Mouse (Mus musculus) liver, adult 2 months (tissue): Measurements from ENCODE around the gene Cln5. TPM values are rescaled to one million over a fixed set of nuclear protein-coding genes. Genes with fewer than 3 reads are reported as not detected.

Source experiments
- DNase-seq: peaks from one replicate; pipeline ENCODE4 v3.0.0-alpha.2; 2011; ENCODE audit warnings: low read depth, low spot score; ENCODE audit errors: extremely low read depth
- H3K27ac ChIP-seq: fragments of 200-500 bp; replicated peaks from 2 replicates; pipeline ENCODE4 v1.5.1; 2012; ENCODE audit warnings: low read depth, mild to moderate bottlenecking, control low read depth, inconsistent platforms, low read length; ENCODE audit not compliant: insufficient read depth
- H3K27me3 ChIP-seq: fragments of 200-500 bp; 2 replicates; pipeline ENCODE4 v1.6.1; 2012; ENCODE audit warnings: mild to moderate bottlenecking, moderate library complexity, low read length, inconsistent platforms; ENCODE audit not compliant: control insufficient read depth, insufficient read depth
- H3K36me3 ChIP-seq: fragments of 200-500 bp; 2 replicates; pipeline ENCODE4 v1.6.1; 2012; ENCODE audit warnings: low read length, inconsistent platforms; ENCODE audit not compliant: control insufficient read depth, insufficient read depth
- H3K4me1 ChIP-seq: fragments of 200-500 bp; 2 replicates; pipeline ENCODE4 v1.6.1; 2011; ENCODE audit warnings: low read length; ENCODE audit not compliant: control insufficient read depth, insufficient read depth
- H3K4me3 ChIP-seq: fragments of 200-500 bp; 2 replicates; pipeline ENCODE4 v1.5.1; 2011; ENCODE audit warnings: low read depth, mild to moderate bottlenecking, control low read depth, low read length, moderate library complexity; ENCODE audit not compliant: insufficient read depth
- H3K79me2 ChIP-seq: fragments of 200-500 bp; 2 replicates; pipeline ENCODE4 v1.6.1; 2012; ENCODE audit warnings: inconsistent platforms, mild to moderate bottlenecking, low read length, moderate library complexity; ENCODE audit not compliant: control insufficient read depth, insufficient read depth
- H3K9ac ChIP-seq: fragments of 200-500 bp; 2 replicates; pipeline ENCODE4 v1.6.1; 2012; ENCODE audit warnings: low read depth, mild to moderate bottlenecking, control low read depth, inconsistent platforms, low read length
- CTCF ChIP-seq: fragments of 200-500 bp; IDR thresholded peaks from 2 replicates; pipeline ENCODE4 v1.5.1; 2011; ENCODE audit warnings: low read depth, low read length, control low read depth
- POLR2A ChIP-seq: fragments of 200-500 bp; IDR thresholded peaks from 2 replicates; pipeline ENCODE4 v1.6.1; 2011; ENCODE audit warnings: low read length, control low read depth; ENCODE audit not compliant: insufficient read depth; ENCODE audit errors: extremely low read depth
- WGBS: fragments of 180-500 bp; shearing (Covaris S2); methylation state at CpG from one replicate; pipeline ENCODE4 v1.1.7; 2018; 5-methylcytosine and 5-hydroxymethylcytosine counted together
- polyA plus RNA-seq: library from polyadenylated mRNA; depleted of rRNA; stranded (reverse); fragments of >200 nt; gene quantifications from 2 replicates; pipeline ENCODE4 v1.2.3, GENCODE M21; 2012
- total RNA-seq: library from RNA; depleted of rRNA; stranded (reverse); fragments of >200 nt; gene quantifications from 2 replicates; pipeline ENCODE4 v1.2.3, GENCODE M21; 2014

Cln5 gene
- total and polyA plus RNA-seq, 2 experiments = 17.2 to 30.3 TPM

DNA sequence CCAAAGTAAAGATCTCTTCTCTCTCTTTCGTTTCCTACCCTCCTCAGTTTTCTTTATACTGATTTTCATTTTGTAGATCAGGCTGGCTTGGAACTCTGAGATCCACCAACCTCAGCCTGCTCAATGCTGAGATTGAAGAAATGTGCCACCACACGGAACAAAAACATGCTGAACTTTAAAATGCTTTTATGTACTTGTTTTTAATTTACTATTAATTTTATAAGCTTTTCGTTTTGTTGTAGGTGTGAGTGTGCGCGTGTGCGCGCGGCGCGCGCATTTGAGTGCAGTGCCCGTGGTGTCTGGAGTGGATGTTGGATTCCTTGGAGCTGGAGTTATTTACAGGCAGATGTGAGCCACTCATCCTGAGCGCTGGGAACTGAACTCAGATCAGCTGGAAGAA lies 30.3 kb downstream of the Cln5 start:
- H3K27me3 ChIP-seq = no peaks in the 10 kb centered on the region
- H3K4me3 ChIP-seq = no peak overlapping the region
- H3K27ac ChIP-seq = no peak overlapping the region
- H3K9ac ChIP-seq = no peak overlapping the region
- peaks cover 15% of the 10 kb centered on the region for H3K4me1 ChIP-seq
- no peak for DNase-seq
- peaks cover 13% of the 10 kb centered on the region for H3K79me2 ChIP-seq
- peaks cover 2% of the 10 kb centered on the region; the same call in 1 of the 2 replicates for H3K36me3 ChIP-seq
- no peak for TF ChIP-seq POLR2A
- no peak for TF ChIP-seq CTCF
- 87% methylated on average over 13 of the region's 13 CpGs for WGBS

DNA sequence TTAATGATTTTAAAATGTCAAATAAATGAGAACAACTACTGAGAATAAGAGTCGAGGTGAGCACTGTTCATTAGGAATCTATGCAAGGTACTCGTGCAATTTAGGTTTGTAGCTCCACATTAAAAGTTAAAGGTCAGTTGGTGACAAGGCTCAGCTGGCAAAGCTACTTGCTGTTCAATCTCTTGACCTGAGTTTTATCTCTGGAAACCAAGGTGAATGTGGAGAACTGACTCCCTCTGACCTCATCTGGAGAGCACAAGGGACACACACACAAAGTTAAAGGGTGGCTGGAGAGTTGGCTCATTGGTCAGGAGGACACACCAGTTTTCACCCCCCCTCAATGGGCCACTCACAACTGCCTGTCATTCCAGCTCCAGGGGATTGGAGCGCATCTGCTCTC lies 31.2 kb downstream of the Cln5 start:
- WGBS = 59% methylated on average over 3 of the region's 3 CpGs
- no peak overlapping the region for H3K27ac ChIP-seq
- H3K4me3 ChIP-seq = no peak overlapping the region
- H3K27me3 ChIP-seq = no peaks in the 10 kb centered on the region
- peaks cover 15% of the 10 kb centered on the region for H3K4me1 ChIP-seq
- TF ChIP-seq CTCF (no peak), POLR2A (no peak)
- H3K9ac ChIP-seq = no peak overlapping the region
- H3K36me3 ChIP-seq = no peaks in the 10 kb centered on the region
- peak; percentile 81 for DNase-seq
- peaks cover 7% of the 10 kb centered on the region for H3K79me2 ChIP-seq

DNA sequence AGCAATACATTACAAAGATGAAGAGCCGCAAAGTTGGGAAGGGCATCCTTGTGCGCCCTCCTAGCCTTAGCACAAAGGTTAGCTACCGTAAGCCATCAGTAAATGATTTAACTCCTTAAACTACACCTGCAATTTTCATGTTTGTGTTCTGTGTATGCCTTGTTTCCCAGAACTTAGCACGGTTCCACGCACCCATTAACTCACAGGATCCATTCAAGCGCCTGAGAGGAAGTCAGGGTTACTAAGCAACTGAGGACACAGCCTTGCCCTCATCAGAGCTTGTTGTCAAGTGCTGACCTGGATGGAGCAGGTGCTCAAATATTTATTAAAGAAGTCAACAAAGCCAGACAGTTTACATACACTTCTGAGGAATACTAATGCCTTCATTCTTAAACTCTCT lies 32.2 kb downstream of the Cln5 start:
- DNase-seq = no peak
- Histone ChIP-seq H3K79me2 (peaks cover 5% of the 10 kb centered on the region), H3K36me3 (no peaks in the 10 kb centered on the region), H3K4me3 (no peak overlapping the region), H3K9ac (no peak overlapping the region), H3K27ac (no peak overlapping the region), H3K4me1 (peaks cover 10% of the 10 kb centered on the region), H3K27me3 (no peaks in the 10 kb centered on the region)
- WGBS = 39% methylated on average over 6 of the region's 6 CpGs
- TF ChIP-seq CTCF = no peak
- TF ChIP-seq POLR2A = no peak

DNA sequence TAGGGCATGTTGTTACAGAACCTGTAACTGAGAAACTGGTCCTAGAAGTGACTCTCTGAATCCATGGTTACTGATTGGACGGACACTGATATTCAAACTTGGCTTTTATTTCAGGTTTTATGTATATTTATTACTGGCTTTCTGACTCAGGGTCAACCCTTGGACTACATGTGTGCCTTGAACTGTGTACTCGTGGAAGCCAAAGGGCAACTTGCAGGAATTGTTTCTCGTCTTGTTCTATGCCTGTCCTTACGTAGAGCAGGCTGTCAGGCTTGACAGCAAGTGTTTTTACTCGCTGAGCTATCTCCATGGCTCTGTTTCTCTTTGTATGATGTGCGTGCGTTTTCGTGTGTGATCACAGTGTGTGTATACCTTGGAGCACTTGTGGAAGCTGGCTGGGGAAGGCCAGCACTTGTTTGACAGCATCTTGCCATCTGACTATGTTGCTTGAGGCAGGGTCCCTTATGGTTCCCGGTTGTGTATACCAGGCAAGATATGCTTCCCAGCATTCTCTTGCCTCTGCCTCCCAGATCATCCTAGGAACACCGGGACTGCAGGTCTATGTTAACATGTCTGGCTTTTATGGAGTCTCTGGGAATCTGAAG lies 32.8 kb downstream of the Cln5 start:
- H3K4me3 ChIP-seq = no peak overlapping the region
- H3K27ac ChIP-seq = no peak overlapping the region
- peaks cover 5% of the 10 kb centered on the region for H3K79me2 ChIP-seq
- 55% methylated on average over 10 of the region's 10 CpGs for WGBS
- H3K27me3 ChIP-seq = no peaks in the 10 kb centered on the region
- peaks cover 8% of the 10 kb centered on the region for H3K4me1 ChIP-seq
- no peak overlapping the region for H3K9ac ChIP-seq
- no peaks in the 10 kb centered on the region for H3K36me3 ChIP-seq
- DNase-seq = peak; percentile 56
- TF ChIP-seq CTCF (no peak), POLR2A (no peak)

DNA sequence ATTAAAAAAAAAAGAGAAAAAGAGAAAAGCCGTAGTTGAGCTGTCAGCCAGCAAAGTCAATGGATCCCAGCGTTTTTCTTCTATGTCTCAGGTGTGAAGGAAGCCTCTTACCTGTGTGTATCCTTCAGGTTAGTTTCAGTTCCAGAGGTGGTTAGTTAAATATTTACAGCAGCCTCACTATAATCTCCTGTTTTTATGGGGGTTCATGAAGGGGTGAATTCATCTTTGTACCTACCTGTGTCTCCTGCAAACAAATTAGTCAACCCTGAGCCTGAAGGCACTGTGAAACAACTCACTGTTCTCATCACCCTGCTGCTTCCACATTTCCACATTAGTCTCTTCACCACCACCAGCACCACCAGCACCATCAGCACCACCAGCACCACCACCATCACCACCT lies 36.3 kb downstream of the Cln5 start:
- Histone ChIP-seq H3K27ac (no peak overlapping the region), H3K4me3 (no peak overlapping the region), H3K27me3 (no peaks in the 10 kb centered on the region), H3K9ac (no peak overlapping the region), H3K79me2 (no peaks in the 10 kb centered on the region), H3K4me1 (peaks cover 7% of the 10 kb centered on the region), H3K36me3 (no peaks in the 10 kb centered on the region)
- 94% methylated on average over 2 of the region's 2 CpGs for WGBS
- no peak for DNase-seq
- TF ChIP-seq POLR2A (no peak), CTCF (no peak)

DNA sequence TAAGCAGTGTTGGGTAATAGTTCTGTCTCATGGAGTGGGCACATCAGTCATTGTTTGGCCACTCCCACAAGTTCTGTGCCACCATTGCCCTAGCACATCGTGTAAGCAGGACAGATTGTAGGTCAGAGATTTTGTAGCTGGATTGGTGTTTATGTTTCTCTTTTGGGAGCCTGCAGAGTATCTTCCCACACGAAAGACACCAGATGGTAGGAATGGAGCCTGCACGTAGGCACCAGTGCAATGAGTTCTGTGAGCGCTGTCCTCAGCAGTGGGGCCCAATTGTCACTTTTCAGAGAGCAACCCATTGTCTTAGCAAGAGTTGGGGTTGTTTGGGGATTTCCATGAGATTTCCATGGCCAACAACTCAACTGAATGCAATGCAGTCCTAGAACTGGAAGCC lies 40.0 kb downstream of the Cln5 start:
- Histone ChIP-seq H3K27ac (no peak overlapping the region), H3K4me1 (peaks cover 4% of the 10 kb centered on the region; the same call in 1 of the 2 replicates), H3K36me3 (peaks cover 5% of the 10 kb centered on the region; the same call in 1 of the 2 replicates), H3K4me3 (no peak overlapping the region), H3K9ac (no peak overlapping the region), H3K27me3 (no peaks in the 10 kb centered on the region), H3K79me2 (no peaks in the 10 kb centered on the region)
- TF ChIP-seq POLR2A (no peak), CTCF (no peak)
- 87% methylated on average over 4 of the region's 4 CpGs for WGBS
- DNase-seq = no peak
